Mouse (Mus musculus): ENCODE measurements at regions not wholly inside any gene's neighbourhood (a gene's known extent, or its start where the extent isn't known, plus 50 kb on each side); places are given as distances from the start of the nearest gene placed in this dataset.

DNA sequence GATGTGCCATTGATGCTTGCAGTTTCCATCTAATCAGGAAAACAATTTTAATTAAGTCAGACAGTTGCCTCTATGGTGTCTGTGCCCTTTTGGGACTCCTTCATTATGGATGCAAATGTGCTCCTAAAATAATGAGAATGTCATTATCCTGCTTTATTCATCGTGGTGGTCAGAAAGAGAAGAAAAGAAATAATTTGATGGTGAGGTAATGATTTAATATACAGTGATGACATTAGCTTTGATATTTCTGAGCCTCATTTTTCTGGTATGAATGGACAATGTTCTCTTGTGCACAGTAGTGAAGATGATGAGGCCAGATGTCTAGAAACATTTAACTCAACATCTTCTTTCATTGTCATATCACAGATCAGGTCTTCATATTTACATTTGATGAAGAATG is 1123.6 kb downstream of the Tbl1xr1 start:
- TF ChIP-seq MYOD1 (IDR thresholded peaks at IDR 0.05; ENCODE audit: control insufficient read depth, insufficient read length, low read depth), result no peak
- TF ChIP-seq CTCF (IDR thresholded peaks at IDR 0.05; ENCODE audit: control insufficient read depth, insufficient read depth, insufficient read length), result no peak
- no peak for TF ChIP-seq CEBPB (IDR thresholded peaks at IDR 0.05; ENCODE audit: low read depth)
- TF ChIP-seq FOSL1 (IDR thresholded peaks at IDR 0.05; ENCODE audit: insufficient read depth, low read length, poor library complexity, severe bottlenecking), result no peak
- no peak for TF ChIP-seq MYOG (IDR thresholded peaks at IDR 0.05; ENCODE audit: control insufficient read depth, extremely low read depth, insufficient read length)
- TF ChIP-seq MAX (IDR thresholded peaks at IDR 0.05), result no peak
- TF ChIP-seq USF1 (IDR thresholded peaks at IDR 0.05; ENCODE audit: low read depth), result no peak
- H3K79me2 ChIP-seq (ENCODE audit: control insufficient read depth, insufficient read depth), result no peaks in the 10 kb centered on the region
- no peaks in the 10 kb centered on the region for H3K36me3 ChIP-seq (ENCODE audit: control insufficient read depth, insufficient read depth)
- no peak overlapping the region for H3ac ChIP-seq (ENCODE audit: control insufficient read depth, insufficient read length, low read depth)
- no peaks in the 10 kb centered on the region for H3K79me3 ChIP-seq (ENCODE audit: low read depth)
- H3K4me3 ChIP-seq (ENCODE audit: insufficient read depth, poor library complexity, severe bottlenecking), result no peak overlapping the region
- no peaks in the 10 kb centered on the region for H3K27me3 ChIP-seq (ENCODE audit: control insufficient read depth, insufficient read depth, insufficient read length)

DNA sequence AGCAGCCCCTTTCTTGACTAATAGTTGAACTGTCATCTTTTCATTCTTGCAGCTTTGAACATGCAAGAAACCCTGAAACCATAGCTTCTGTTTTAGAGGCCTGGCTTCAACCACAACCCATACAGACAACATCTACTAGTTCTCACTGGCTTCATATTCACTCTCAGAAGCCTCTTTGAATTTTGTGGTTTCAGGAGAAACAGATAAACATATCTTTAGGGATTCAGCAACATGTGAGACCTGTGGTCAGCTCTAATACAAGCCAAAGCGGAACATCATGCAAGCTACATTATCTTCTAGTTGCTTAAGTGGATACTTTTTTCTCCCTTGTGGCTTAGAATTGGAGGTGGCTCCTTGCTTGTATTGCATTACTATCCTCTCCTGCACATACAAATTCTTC is 1138.0 kb downstream of the Tbl1xr1 start:
- TF ChIP-seq CEBPB (IDR thresholded peaks at IDR 0.05; ENCODE audit: low read depth) (no peak), MAX (IDR thresholded peaks at IDR 0.05) (no peak), MYOG (IDR thresholded peaks at IDR 0.05; ENCODE audit: control insufficient read depth, extremely low read depth, insufficient read length) (no peak), CTCF (IDR thresholded peaks at IDR 0.05; ENCODE audit: control insufficient read depth, insufficient read depth, insufficient read length) (no peak), USF1 (IDR thresholded peaks at IDR 0.05; ENCODE audit: low read depth) (no peak), MYOD1 (IDR thresholded peaks at IDR 0.05; ENCODE audit: control insufficient read depth, insufficient read length, low read depth) (no peak), FOSL1 (IDR thresholded peaks at IDR 0.05; ENCODE audit: insufficient read depth, low read length, poor library complexity, severe bottlenecking) (no peak)
- Histone ChIP-seq H3K36me3 (ENCODE audit: control insufficient read depth, insufficient read depth) (no peaks in the 10 kb centered on the region), H3K27me3 (ENCODE audit: control insufficient read depth, insufficient read depth, insufficient read length) (no peaks in the 10 kb centered on the region), H3ac (ENCODE audit: control insufficient read depth, insufficient read length, low read depth) (no peak overlapping the region), H3K4me3 (ENCODE audit: insufficient read depth, poor library complexity, severe bottlenecking) (no peak overlapping the region), H3K79me3 (ENCODE audit: low read depth) (no peaks in the 10 kb centered on the region), H3K79me2 (ENCODE audit: control insufficient read depth, insufficient read depth) (no peaks in the 10 kb centered on the region)

DNA sequence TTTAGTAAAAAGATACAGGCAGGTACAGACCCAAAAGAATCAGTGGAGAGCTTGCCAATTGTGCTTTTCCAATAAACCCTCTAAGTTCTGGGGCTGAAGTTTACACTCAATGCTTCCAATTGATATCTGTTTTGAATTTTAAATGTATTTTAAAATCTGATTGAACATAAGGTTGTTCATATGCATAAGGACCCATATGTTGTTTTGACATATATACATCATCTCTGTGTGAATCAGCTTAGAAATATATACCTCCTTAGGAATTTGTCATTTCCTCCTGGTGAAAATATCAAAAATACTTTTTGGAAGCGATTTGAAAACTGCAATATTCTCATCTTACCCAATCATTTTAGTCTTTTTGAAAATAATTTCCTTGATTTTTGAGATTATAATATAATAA is 1140.3 kb downstream of the Tbl1xr1 start:
- Histone ChIP-seq H3ac (ENCODE audit: control insufficient read depth, insufficient read length, low read depth) (no peak overlapping the region), H3K79me2 (ENCODE audit: control insufficient read depth, insufficient read depth) (no peaks in the 10 kb centered on the region), H3K4me3 (ENCODE audit: insufficient read depth, poor library complexity, severe bottlenecking) (no peak overlapping the region), H3K36me3 (ENCODE audit: control insufficient read depth, insufficient read depth) (no peaks in the 10 kb centered on the region), H3K79me3 (ENCODE audit: low read depth) (no peaks in the 10 kb centered on the region), H3K27me3 (ENCODE audit: control insufficient read depth, insufficient read depth, insufficient read length) (no peaks in the 10 kb centered on the region)
- TF ChIP-seq CTCF (IDR thresholded peaks at IDR 0.05; ENCODE audit: control insufficient read depth, insufficient read depth, insufficient read length), result no peak
- TF ChIP-seq CEBPB (IDR thresholded peaks at IDR 0.05; ENCODE audit: low read depth), result no peak
- no peak for TF ChIP-seq USF1 (IDR thresholded peaks at IDR 0.05; ENCODE audit: low read depth)
- TF ChIP-seq FOSL1 (IDR thresholded peaks at IDR 0.05; ENCODE audit: insufficient read depth, low read length, poor library complexity, severe bottlenecking), result no peak

- Histone ChIP-seq H3K79me3 (ENCODE audit: low read depth) (no peaks in the 10 kb centered on the region), H3K27me3 (ENCODE audit: control insufficient read depth, insufficient read depth, insufficient read length) (no peaks in the 10 kb centered on the region), H3K79me2 (ENCODE audit: control insufficient read depth, insufficient read depth) (no peaks in the 10 kb centered on the region), H3ac (ENCODE audit: control insufficient read depth, insufficient read length, low read depth) (no peak overlapping the region), H3K36me3 (ENCODE audit: control insufficient read depth, insufficient read depth) (no peaks in the 10 kb centered on the region), H3K4me3 (ENCODE audit: insufficient read depth, poor library complexity, severe bottlenecking) (no peak overlapping the region)
- TF ChIP-seq CEBPB (IDR thresholded peaks at IDR 0.05; ENCODE audit: low read depth) (no peak), USF1 (IDR thresholded peaks at IDR 0.05; ENCODE audit: low read depth) (no peak), FOSL1 (IDR thresholded peaks at IDR 0.05; ENCODE audit: insufficient read depth, low read length, poor library complexity, severe bottlenecking) (no peak), MYOG (IDR thresholded peaks at IDR 0.05; ENCODE audit: control insufficient read depth, extremely low read depth, insufficient read length) (no peak), CTCF (IDR thresholded peaks at IDR 0.05; ENCODE audit: control insufficient read depth, insufficient read depth, insufficient read length) (no peak), MYOD1 (IDR thresholded peaks at IDR 0.05; ENCODE audit: control insufficient read depth, insufficient read length, low read depth) (no peak), MAX (IDR thresholded peaks at IDR 0.05) (no peak)
These were observed 1171.8 kb downstream of the Tbl1xr1 start for GRCm38 (mm10) chr3:23248291-23248690.

DNA sequence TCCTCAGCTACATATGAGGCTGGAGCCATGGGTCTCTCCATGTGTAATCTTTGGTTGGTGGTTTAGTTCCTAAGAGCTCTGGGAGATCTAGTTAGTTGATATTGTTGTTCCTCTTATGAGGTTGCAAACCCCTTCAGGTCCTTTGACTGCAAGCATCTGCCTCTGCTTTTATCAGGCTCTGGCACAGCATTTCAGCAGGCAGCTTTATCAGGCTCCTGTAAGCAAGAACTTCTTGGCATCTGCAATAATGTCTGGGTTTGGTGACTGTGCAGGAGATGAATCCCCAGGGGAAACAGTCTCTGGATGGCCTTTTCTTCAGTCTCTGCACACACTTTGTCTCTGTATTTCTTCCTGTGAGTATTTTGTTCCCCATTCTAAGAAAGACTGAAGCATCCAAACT is 1175.7 kb downstream of the Tbl1xr1 start:
- Histone ChIP-seq H3K36me3 (ENCODE audit: control insufficient read depth, insufficient read depth) (no peaks in the 10 kb centered on the region), H3ac (ENCODE audit: control insufficient read depth, insufficient read length, low read depth) (no peak overlapping the region), H3K4me3 (ENCODE audit: insufficient read depth, poor library complexity, severe bottlenecking) (no peak overlapping the region), H3K79me3 (ENCODE audit: low read depth) (no peaks in the 10 kb centered on the region), H3K79me2 (ENCODE audit: control insufficient read depth, insufficient read depth) (no peaks in the 10 kb centered on the region), H3K27me3 (ENCODE audit: control insufficient read depth, insufficient read depth, insufficient read length) (no peaks in the 10 kb centered on the region)
- TF ChIP-seq USF1 (IDR thresholded peaks at IDR 0.05; ENCODE audit: low read depth), result no peak
- no peak for TF ChIP-seq MYOD1 (IDR thresholded peaks at IDR 0.05; ENCODE audit: control insufficient read depth, insufficient read length, low read depth)
- no peak for TF ChIP-seq CEBPB (IDR thresholded peaks at IDR 0.05; ENCODE audit: low read depth)
- TF ChIP-seq FOSL1 (IDR thresholded peaks at IDR 0.05; ENCODE audit: insufficient read depth, low read length, poor library complexity, severe bottlenecking), result no peak

GRCm38 (mm10) chr3:23298818-23299217 is 1222.4 kb downstream of the Tbl1xr1 start:
- no peak overlapping the region for H3K4me3 ChIP-seq (ENCODE audit: insufficient read depth, poor library complexity, severe bottlenecking)
- no peaks in the 10 kb centered on the region for H3K27me3 ChIP-seq (ENCODE audit: control insufficient read depth, insufficient read depth, insufficient read length)
- TF ChIP-seq MYOD1 (IDR thresholded peaks at IDR 0.05; ENCODE audit: control insufficient read depth, insufficient read length, low read depth) (no peak), MYOG (IDR thresholded peaks at IDR 0.05; ENCODE audit: control insufficient read depth, extremely low read depth, insufficient read length) (no peak), FOSL1 (IDR thresholded peaks at IDR 0.05; ENCODE audit: insufficient read depth, low read length, poor library complexity, severe bottlenecking) (no peak), CTCF (IDR thresholded peaks at IDR 0.05; ENCODE audit: control insufficient read depth, insufficient read depth, insufficient read length) (no peak), USF1 (IDR thresholded peaks at IDR 0.05; ENCODE audit: low read depth) (no peak), MAX (IDR thresholded peaks at IDR 0.05) (no peak), CEBPB (IDR thresholded peaks at IDR 0.05; ENCODE audit: low read depth) (no peak)
- no peak overlapping the region for H3ac ChIP-seq (ENCODE audit: control insufficient read depth, insufficient read length, low read depth)
- no peaks in the 10 kb centered on the region for H3K79me3 ChIP-seq (ENCODE audit: low read depth)
- H3K36me3 ChIP-seq (ENCODE audit: control insufficient read depth, insufficient read depth), result no peaks in the 10 kb centered on the region
- H3K79me2 ChIP-seq (ENCODE audit: control insufficient read depth, insufficient read depth), result no peaks in the 10 kb centered on the region
